Mouse (Mus musculus) kidney, embryonic 15.5 days (tissue): ENCODE measurements around the gene Traf3ip1. TPM values are rescaled to one million over a fixed set of nuclear protein-coding genes. Genes with fewer than 3 reads are reported as not detected.

ENCODE experiments used
- ATAC-seq: fragments of 200-750 bp; cut with Nextera tagmentation; replicated peaks from 2 replicates; pipeline ENCODE4 v1.8.0; 2017; ENCODE audit warnings: moderate TSS enrichment; ENCODE audit not compliant: low FRiP score
- H3K27ac ChIP-seq: fragments of 300-500 bp; sonication (generic); 2 replicates; pipeline ENCODE4 v1.5.1; 2015; ENCODE audit warnings: mild to moderate bottlenecking, inconsistent platforms
- H3K27me3 ChIP-seq: fragments of 300-500 bp; sonication (generic); 2 replicates; pipeline ENCODE4 v1.6.1; 2015; ENCODE audit warnings: inconsistent platforms
- H3K36me3 ChIP-seq: fragments of 300-500 bp; sonication (generic); 2 replicates; pipeline ENCODE4 v1.6.1; 2015; ENCODE audit warnings: inconsistent platforms
- H3K4me1 ChIP-seq: fragments of 300-500 bp; sonication (generic); 2 replicates; pipeline ENCODE4 v1.6.1; 2015; ENCODE audit warnings: inconsistent platforms
- H3K4me2 ChIP-seq: fragments of 300-500 bp; sonication (generic); 2 replicates; pipeline ENCODE4 v1.6.1; 2015; ENCODE audit warnings: moderate library complexity, mild to moderate bottlenecking, inconsistent platforms
- H3K4me3 ChIP-seq: fragments of 300-500 bp; sonication (generic); replicated peaks from 2 replicates; pipeline ENCODE4 v1.5.1; 2015; ENCODE audit warnings: mild to moderate bottlenecking, inconsistent platforms
- H3K9ac ChIP-seq: fragments of 300-500 bp; sonication (generic); 2 replicates; pipeline ENCODE4 v1.6.1; 2015; ENCODE audit warnings: mild to moderate bottlenecking, inconsistent platforms
- H3K9me3 ChIP-seq: fragments of 300-500 bp; sonication (generic); replicated peaks from 2 replicates; pipeline ENCODE4 v1.6.1; 2016; ENCODE audit warnings: inconsistent platforms
- WGBS: fragments of 180-500 bp; shearing (Covaris S2); methylation state at CpG from one replicate; pipeline ENCODE4 v1.1.7; 2015; ENCODE audit warnings: mixed read lengths; 5-methylcytosine and 5-hydroxymethylcytosine counted together
- polyA plus RNA-seq: library from polyadenylated mRNA; unstranded; fragments of >200 nt; fragmentation: Nextera tagmentation; extraction: Ambion mirVana; gene quantifications from 2 replicates; pipeline ENCODE4 v1.2.1, GENCODE M21; 2015

Gene Traf3ip1
- polyA plus RNA-seq, 1 experiment from 2014 or later: 11.8 TPM

- H3K27me3 ChIP-seq: no peaks in the 10 kb centered on the region
- H3K4me2 ChIP-seq: peak overlapping the region; percentile 38
- no peak for ATAC-seq
- H3K4me1 ChIP-seq: peaks cover 70% of the 10 kb centered on the region
- no peaks in the 10 kb centered on the region for H3K36me3 ChIP-seq
- H3K9ac ChIP-seq: no peak overlapping the region
- 18% methylated on average over 11 of the region's 11 CpGs for WGBS
- H3K4me3 ChIP-seq: no peak overlapping the region
- H3K27ac ChIP-seq: peak overlapping the region; percentile 81
- H3K9me3 ChIP-seq: no peaks in the 10 kb centered on the region
These were observed 38.1 kb upstream of the Traf3ip1 start for GRCm38 (mm10) chr1:91456301-91456801.

GRCm38 (mm10) chr1:91457116-91457515 is 37.3 kb upstream of the Traf3ip1 start:
- Histone ChIP-seq H3K4me2 (no peak overlapping the region), H3K36me3 (no peaks in the 10 kb centered on the region), H3K4me1 (peaks cover 62% of the 10 kb centered on the region), H3K27ac (peak overlapping the region; percentile 81; the same call in 1 of the 2 replicates), H3K4me3 (no peak overlapping the region), H3K9ac (no peak overlapping the region), H3K9me3 (no peaks in the 10 kb centered on the region), H3K27me3 (no peaks in the 10 kb centered on the region)
- WGBS: 94% methylated on average over 4 of the region's 4 CpGs
- no peak for ATAC-seq

GRCm38 (mm10) chr1:91457698-91458097 is 36.7 kb upstream of the Traf3ip1 start:
- Histone ChIP-seq H3K4me2 (peak overlapping the region; percentile 91), H3K9ac (no peak overlapping the region), H3K27me3 (no peaks in the 10 kb centered on the region), H3K9me3 (no peaks in the 10 kb centered on the region), H3K4me3 (peak overlapping the region; percentile 85; the same call in 1 of the 2 replicates), H3K36me3 (no peaks in the 10 kb centered on the region), H3K4me1 (peaks cover 57% of the 10 kb centered on the region), H3K27ac (0 out of 2 replicates have a peak overlapping the region, but pooled peaks have one; percentile 81)
- ATAC-seq: no peak
- 45% methylated on average over 5 of the region's 5 CpGs for WGBS

- Histone ChIP-seq H3K27ac (0 out of 2 replicates have a peak overlapping the region, but pooled peaks have one; percentile 66), H3K9me3 (no peaks in the 10 kb centered on the region), H3K4me2 (peak overlapping the region; percentile 91), H3K27me3 (no peaks in the 10 kb centered on the region), H3K9ac (peak overlapping the region; percentile 61), H3K36me3 (no peaks in the 10 kb centered on the region), H3K4me3 (peak overlapping the region; percentile 85), H3K4me1 (peaks cover 57% of the 10 kb centered on the region)
- 18% methylated on average over 8 of the region's 8 CpGs for WGBS
- ATAC-seq: 0 out of 2 replicates have a peak, but pooled peaks have one; percentile 2
These were observed 36.1 kb upstream of the Traf3ip1 start for GRCm38 (mm10) chr1:91458223-91458861.

- H3K27ac ChIP-seq: peak within 1 kb of the TSS; percentile 66
- peak; percentile 96 for ATAC-seq
- no peaks in the 10 kb centered on the region for H3K36me3 ChIP-seq
- peaks cover 56% of the 10 kb centered on the region for H3K4me1 ChIP-seq
- H3K4me2 ChIP-seq: peak within 1 kb of the TSS; percentile 91
- H3K27me3 ChIP-seq: no peaks in the 10 kb centered on the region
- peak within 1 kb of the TSS; percentile 61 for H3K9ac ChIP-seq
- H3K9me3 ChIP-seq: no peaks in the 10 kb centered on the region
- WGBS: under 1% methylated on average over 85 of the region's 91 CpGs
- H3K4me3 ChIP-seq: peak within 1 kb of the TSS; percentile 85
These were observed 35.2 kb upstream of the Traf3ip1 start, which contains the start of gene Per2 for GRCm38 (mm10) chr1:91459059-91459809. TSS of gene Per2 (minus strand) at chr1:91459324.

GRCm38 (mm10) chr1:91460069-91460468 is 34.4 kb upstream of the Traf3ip1 start:
- H3K9ac ChIP-seq: peak overlapping the region; percentile 39; the same call in 1 of the 2 replicates
- H3K4me3 ChIP-seq: peak overlapping the region; percentile 85

GRCm38 (mm10) chr1:91460564-91460963 is 33.9 kb upstream of the Traf3ip1 start:
- H3K4me1 ChIP-seq: peaks cover 53% of the 10 kb centered on the region
- no peak for ATAC-seq
- no peak overlapping the region for H3K27ac ChIP-seq
- 34% methylated on average over 4 of the region's 4 CpGs for WGBS
- no peak overlapping the region for H3K4me2 ChIP-seq
- H3K36me3 ChIP-seq: no peaks in the 10 kb centered on the region
- no peak overlapping the region for H3K9ac ChIP-seq
- no peaks in the 10 kb centered on the region for H3K9me3 ChIP-seq
- H3K4me3 ChIP-seq: no peak overlapping the region
- H3K27me3 ChIP-seq: no peaks in the 10 kb centered on the region

More at GRCm38 (mm10) chr1:91460069-91460468, 34.4 kb upstream of the Traf3ip1 start:
- Histone ChIP-seq H3K4me2 (peak overlapping the region; percentile 91), H3K27ac (peak overlapping the region; percentile 38; the same call in 1 of the 2 replicates), H3K9me3 (no peaks in the 10 kb centered on the region), H3K36me3 (no peaks in the 10 kb centered on the region), H3K4me1 (peaks cover 54% of the 10 kb centered on the region), H3K27me3 (no peaks in the 10 kb centered on the region)
- 38% methylated on average over 7 of the region's 7 CpGs for WGBS
- ATAC-seq: no peak

GRCm38 (mm10) chr1:91463336-91463995 is 31.0 kb upstream of the Traf3ip1 start:
- 88% methylated on average over 13 of the region's 13 CpGs for WGBS
- no peak overlapping the region for H3K27ac ChIP-seq
- H3K4me3 ChIP-seq: no peak overlapping the region
- H3K9ac ChIP-seq: no peak overlapping the region
- ATAC-seq: no peak
- no peaks in the 10 kb centered on the region for H3K9me3 ChIP-seq
- no peak overlapping the region for H3K4me2 ChIP-seq
- no peaks in the 10 kb centered on the region for H3K36me3 ChIP-seq
- H3K27me3 ChIP-seq: no peaks in the 10 kb centered on the region
- H3K4me1 ChIP-seq: peaks cover 34% of the 10 kb centered on the region

- H3K9me3 ChIP-seq: no peaks in the 10 kb centered on the region
- no peak for ATAC-seq
- H3K36me3 ChIP-seq: no peaks in the 10 kb centered on the region
- H3K4me2 ChIP-seq: no peak overlapping the region
- no peak overlapping the region for H3K9ac ChIP-seq
- peaks cover 29% of the 10 kb centered on the region for H3K4me1 ChIP-seq
- WGBS: 68% methylated on average over 5 of the region's 5 CpGs
- peak overlapping the region; percentile 82; the same call in 1 of the 2 replicates for H3K27ac ChIP-seq
- H3K4me3 ChIP-seq: no peak overlapping the region
- H3K27me3 ChIP-seq: no peaks in the 10 kb centered on the region
These were observed 30.0 kb upstream of the Traf3ip1 start for GRCm38 (mm10) chr1:91464436-91464835.

- Histone ChIP-seq H3K27me3 (no peaks in the 10 kb centered on the region), H3K4me1 (peaks cover 21% of the 10 kb centered on the region), H3K9me3 (no peaks in the 10 kb centered on the region), H3K4me2 (peak overlapping the region; percentile 10; the same call in 1 of the 2 replicates), H3K9ac (no peak overlapping the region), H3K4me3 (no peak overlapping the region), H3K36me3 (no peaks in the 10 kb centered on the region), H3K27ac (peak overlapping the region; percentile 82)
- ATAC-seq: peak; percentile 67
- WGBS: 8% methylated on average over 1 of the region's 1 CpGs
These were observed 29.2 kb upstream of the Traf3ip1 start for GRCm38 (mm10) chr1:91465244-91465643.

GRCm38 (mm10) chr1:91466186-91466585 is 28.3 kb upstream of the Traf3ip1 start:
- H3K27ac ChIP-seq: 0 out of 2 replicates have a peak overlapping the region, but pooled peaks have one; percentile 41
- ATAC-seq: no peak
- H3K27me3 ChIP-seq: no peaks in the 10 kb centered on the region
- no peak overlapping the region for H3K4me2 ChIP-seq
- H3K9ac ChIP-seq: no peak overlapping the region
- WGBS: 75% methylated on average over 6 of the region's 6 CpGs
- H3K9me3 ChIP-seq: no peaks in the 10 kb centered on the region
- H3K4me1 ChIP-seq: peaks cover 16% of the 10 kb centered on the region
- H3K4me3 ChIP-seq: no peak overlapping the region
- no peaks in the 10 kb centered on the region for H3K36me3 ChIP-seq
